Mouse (Mus musculus): ENCODE results near the gene Bend4.
A peak's percentile ranks its signal among the peaks of the same experiment; 100 is the strongest.

Gene Bend4

GRCm38 (mm10) chr5:67411475-67411874 is 16.6 kb downstream of the Bend4 start:
- no peak for DNase-seq

- peak; percentile 22 to 36 for DNase-seq
Observed at GRCm38 (mm10) chr5:67410426-67410825, 17.7 kb downstream of the Bend4 start.

GRCm38 (mm10) chr5:67408391-67408790 is 19.7 kb downstream of the Bend4 start:
- no peak for DNase-seq

GRCm38 (mm10) chr5:67404919-67405318 is 23.2 kb downstream of the Bend4 start:
- no peak for DNase-seq

GRCm38 (mm10) chr5:67404380-67404779 is 23.7 kb downstream of the Bend4 start:
- no peak for DNase-seq

GRCm38 (mm10) chr5:67401612-67402011 is 26.5 kb downstream of the Bend4 start:
- DNase-seq: no peak

GRCm38 (mm10) chr5:67400608-67401480 is 27.3 kb downstream of the Bend4 start:
- no peak for DNase-seq

GRCm38 (mm10) chr5:67399876-67400607 is 28.1 kb downstream of the Bend4 start:
- DNase-seq: no peak

GRCm38 (mm10) chr5:67397186-67397585 is 30.9 kb downstream of the Bend4 start:
- DNase-seq: no peak

- DNase-seq: no peak
Observed at GRCm38 (mm10) chr5:67395211-67395851, 32.8 kb downstream of the Bend4 start.

- DNase-seq: peak in 1 of 2 experiments; percentile 14
Observed at GRCm38 (mm10) chr5:67393951-67394350, 34.2 kb downstream of the Bend4 start.

GRCm38 (mm10) chr5:67382556-67382955 is 45.6 kb downstream of the Bend4 start:
- DNase-seq: no peak

GRCm38 (mm10) chr5:67381690-67382089 is 46.4 kb downstream of the Bend4 start:
- no peak for DNase-seq

GRCm38 (mm10) chr5:67377044-67377621 is 51.0 kb downstream of the Bend4 start:
- no peak for DNase-seq

- no peak for DNase-seq
Observed at GRCm38 (mm10) chr5:67362931-67363330, 65.2 kb downstream of the Bend4 start.

- no peak for DNase-seq
Observed at GRCm38 (mm10) chr5:67362316-67362715, 65.8 kb downstream of the Bend4 start.

GRCm38 (mm10) chr5:67348949-67349348 is 79.2 kb downstream of the Bend4 start:
- no peak for DNase-seq

- no peak for DNase-seq
Observed at GRCm38 (mm10) chr5:67347060-67347459, 81.0 kb downstream of the Bend4 start.
